Mouse (Mus musculus) cortical plate, adult 2 months (tissue): ENCODE results near the gene Ap3b2. TPM values are rescaled to one million over a fixed set of nuclear protein-coding genes. Genes with fewer than 3 reads are reported as not detected.
"Not testable (repeated sequence)": the region's sequence is repeated elsewhere in the genome, so short reads cannot be mapped to it uniquely, and the experiment has no call there.

Experiments used
- H3K27ac ChIP-seq: fragments of 200-500 bp; 2 replicates; pipeline ENCODE4 v1.5.1; 2012; ENCODE audit warnings: low read length, control low read depth, inconsistent platforms; ENCODE audit not compliant: insufficient read depth
- H3K4me1 ChIP-seq: fragments of 200-500 bp; 2 replicates; pipeline ENCODE4 v1.6.1; 2011; ENCODE audit warnings: low read length; ENCODE audit not compliant: control insufficient read depth, insufficient read depth
- H3K4me3 ChIP-seq: fragments of 200-500 bp; 2 replicates; pipeline ENCODE4 v1.5.1; 2011; ENCODE audit warnings: mild to moderate bottlenecking, low read length, control low read depth; ENCODE audit not compliant: insufficient read depth
- CTCF ChIP-seq: fragments of 200-500 bp; IDR thresholded peaks from 2 replicates; pipeline ENCODE4 v1.5.1; 2011; ENCODE audit warnings: mild to moderate bottlenecking, control low read depth, low read length; ENCODE audit not compliant: insufficient read depth; ENCODE audit errors: extremely low read depth
- POLR2A ChIP-seq: fragments of 200-500 bp; IDR thresholded peaks from 2 replicates; pipeline ENCODE4 v1.6.1; 2011; ENCODE audit warnings: mild to moderate bottlenecking, low read length, control low read depth; ENCODE audit not compliant: insufficient read depth; ENCODE audit errors: extremely low read depth
- polyA plus RNA-seq: library from polyadenylated mRNA; depleted of rRNA; stranded (reverse); fragments of >200 nt; gene quantifications from 2 replicates; pipeline ENCODE4 v1.2.3, GENCODE M21; 2012

Gene Ap3b2
- polyA plus RNA-seq, 1 experiment, result 154 TPM

- H3K27ac ChIP-seq, result no peak overlapping the region
- TF ChIP-seq POLR2A, result no peak
- no peak for TF ChIP-seq CTCF
- H3K4me1 ChIP-seq, result no peaks in the 10 kb centered on the region
- no peak overlapping the region for H3K4me3 ChIP-seq
Observed at GRCm38 (mm10) chr7:81479531-81480090, 14.1 kb downstream of the Ap3b2 start.

GRCm38 (mm10) chr7:81478261-81478660 lies 15.5 kb downstream of the Ap3b2 start:
- peak; percentile 12; the same call in 1 of the 2 replicates for TF ChIP-seq CTCF
- not testable (repeated sequence) for H3K4me3 ChIP-seq, H3K27ac ChIP-seq, H3K4me1 ChIP-seq

- no peak overlapping the region for H3K4me3 ChIP-seq
- H3K4me1 ChIP-seq, result no peaks in the 10 kb centered on the region
- TF ChIP-seq POLR2A (no peak), CTCF (no peak)
- no peak overlapping the region for H3K27ac ChIP-seq
Observed at GRCm38 (mm10) chr7:81476833-81477232, 16.9 kb downstream of the Ap3b2 start.

- Histone ChIP-seq H3K27ac (no peak overlapping the region), H3K4me1 (no peaks in the 10 kb centered on the region), H3K4me3 (no peak overlapping the region)
- TF ChIP-seq POLR2A (no peak), CTCF (no peak)
Observed at GRCm38 (mm10) chr7:81475221-81475620, 18.5 kb downstream of the Ap3b2 start.

- H3K4me1 ChIP-seq, result peaks cover 3% of the 10 kb centered on the region
- no peak overlapping the region for H3K4me3 ChIP-seq
- no peak overlapping the region for H3K27ac ChIP-seq
- no peak for TF ChIP-seq POLR2A
- TF ChIP-seq CTCF, result no peak
Observed at GRCm38 (mm10) chr7:81464906-81465450, 28.7 kb downstream of the Ap3b2 start.

- no peak for TF ChIP-seq CTCF
- no peak for TF ChIP-seq POLR2A
- peaks cover 3% of the 10 kb centered on the region for H3K4me1 ChIP-seq
- H3K27ac ChIP-seq, result no peak overlapping the region
- no peak overlapping the region for H3K4me3 ChIP-seq
Observed at GRCm38 (mm10) chr7:81464116-81464515, 29.6 kb downstream of the Ap3b2 start.

- Histone ChIP-seq H3K4me3 (no peak overlapping the region), H3K4me1 (peaks cover 3% of the 10 kb centered on the region), H3K27ac (no peak overlapping the region)
- TF ChIP-seq POLR2A (no peak), CTCF (no peak)
Observed at GRCm38 (mm10) chr7:81462815-81463214, 30.9 kb downstream of the Ap3b2 start.

- TF ChIP-seq POLR2A (peak; percentile 22; the same call in 1 of the 2 replicates), CTCF (peak; percentile 55)
- Histone ChIP-seq H3K27ac (no peak within 1 kb of the TSS), H3K4me3 (peak within 1 kb of the TSS; percentile 38), H3K4me1 (0 out of 2 replicates have a peak, but pooled peaks cover 2% of the 10 kb centered on the region)
Observed at GRCm38 (mm10) chr7:81455155-81455651, 38.5 kb downstream of the Ap3b2 start, which contains the start of gene Cpeb1. Gene Cpeb1, minus strand, starts transcription at chr7:81455465.

GRCm38 (mm10) chr7:81454331-81455039 lies 39.2 kb downstream of the Ap3b2 start:
- H3K27ac ChIP-seq, result no peak overlapping the region
- TF ChIP-seq POLR2A (no peak), CTCF (no peak)

More at GRCm38 (mm10) chr7:81454331-81455039, 39.2 kb downstream of the Ap3b2 start:
- Histone ChIP-seq H3K4me3 (peak overlapping the region; percentile 38), H3K4me1 (0 out of 2 replicates have a peak, but pooled peaks cover 2% of the 10 kb centered on the region)
